ENCODE assay signal across 15 mouse cellular contexts in genomic region chr17:83307641-83308296, GRCm38 (mm10). TPM values are rescaled to one million over a fixed set of nuclear protein-coding genes. Genes with fewer than 3 reads are reported as not detected.
A peak's percentile ranks its signal among the peaks of the same experiment; 100 is the strongest.
DNase-seq lines count a peak whose midpoint lies in the region; ATAC-seq and TF ChIP-seq lines count a peak whose summit lies in the region.
"Had no signal": no experiment of that assay in that cellular context is flagged by ENCODE, and none has a peak within 500 bp of the region (broad histone marks: within the 10 kb centered on the region; RNA-seq: fewer than 3 reads in every experiment).

No protein-coding gene starts in this region.

- H3K36me3 ChIP-seq in liver, adult 2 months (ENCODE audit: control insufficient read depth, insufficient read depth, low read length) = no peaks in the 10 kb centered on the region
- no peaks in the 10 kb centered on the region for H3K36me3 ChIP-seq in liver, embryonic 12.5 days
- H3K36me3 ChIP-seq in intestine, embryonic 14.5 days (ENCODE audit: control insufficient read depth, insufficient read depth, low read length) = no peaks in the 10 kb centered on the region
- no peaks in the 10 kb centered on the region for H3K36me3 ChIP-seq in limb, embryonic 15.5 days
- H3K36me3 ChIP-seq in stomach, postnatal 0 days (ENCODE audit: control insufficient read depth, insufficient read depth, low read length) = no peaks in the 10 kb centered on the region
- H3K36me3 ChIP-seq: midbrain, embryonic 10.5 days had no signal

- no peaks in the 10 kb centered on the region for H3K9me3 ChIP-seq in liver, embryonic 12.5 days (replicated peaks)
- no peaks in the 10 kb centered on the region for H3K9me3 ChIP-seq in intestine, embryonic 14.5 days (ENCODE audit: control insufficient read depth, low read length)
- H3K9me3 ChIP-seq in limb, embryonic 15.5 days = no peaks in the 10 kb centered on the region
- no peaks in the 10 kb centered on the region for H3K9me3 ChIP-seq in stomach, postnatal 0 days (ENCODE audit: control insufficient read depth, low read length)
- H3K9me3 ChIP-seq: midbrain, embryonic 10.5 days had no signal

- H3K27me3 ChIP-seq in liver, adult 2 months (ENCODE audit: control insufficient read depth, insufficient read depth, low read length) = no peaks in the 10 kb centered on the region
- H3K27me3 ChIP-seq in liver, embryonic 12.5 days (replicated peaks) = peaks cover 31% of the 10 kb centered on the region
- no peaks in the 10 kb centered on the region for H3K27me3 ChIP-seq in intestine, embryonic 14.5 days (replicated peaks; ENCODE audit: control insufficient read depth, insufficient read depth, low read length)
- H3K27me3 ChIP-seq in limb, embryonic 15.5 days = no peaks in the 10 kb centered on the region
- no peaks in the 10 kb centered on the region for H3K27me3 ChIP-seq in stomach, postnatal 0 days (ENCODE audit: control insufficient read depth, insufficient read depth, low read length)

- H3K4me3 ChIP-seq in liver, adult 2 months (ENCODE audit: insufficient read depth, low read depth, low read length) = no peak overlapping the region
- H3K4me3 ChIP-seq in liver, embryonic 12.5 days = no peak overlapping the region
- no peak overlapping the region for H3K4me3 ChIP-seq in intestine, embryonic 14.5 days (ENCODE audit: low read depth, low read length)
- H3K4me3 ChIP-seq in limb, embryonic 15.5 days = no peak overlapping the region
- no peak overlapping the region for H3K4me3 ChIP-seq in stomach, postnatal 0 days (ENCODE audit: low read depth, low read length)
- H3K4me3 ChIP-seq: midbrain, embryonic 10.5 days had no signal

- no peaks in the 10 kb centered on the region for H3K79me2 ChIP-seq in liver, adult 2 months (ENCODE audit: control insufficient read depth, insufficient read depth, low read length)

- H3K27ac ChIP-seq in liver, adult 2 months (replicated peaks; ENCODE audit: insufficient read depth, low read depth, low read length) = peak overlapping the region; percentile 45; the same call in 1 of the 2 replicates
- H3K27ac ChIP-seq in liver, embryonic 12.5 days = no peak overlapping the region
- peak overlapping the region; percentile 59 for H3K27ac ChIP-seq in intestine, embryonic 14.5 days (ENCODE audit: low read depth)
- 0 out of 2 replicates have a peak overlapping the region, but pooled peaks have one; percentile 6 for H3K27ac ChIP-seq in limb, embryonic 15.5 days
- peak overlapping the region; percentile 92 for H3K27ac ChIP-seq in stomach, postnatal 0 days (replicated peaks)
- H3K27ac ChIP-seq: midbrain, embryonic 10.5 days had no signal

- no peak overlapping the region for H3K4me2 ChIP-seq in liver, embryonic 12.5 days
- no peak overlapping the region for H3K4me2 ChIP-seq in intestine, embryonic 14.5 days (ENCODE audit: low read length)
- H3K4me2 ChIP-seq in limb, embryonic 15.5 days = no peak overlapping the region
- H3K4me2 ChIP-seq in stomach, postnatal 0 days (replicated peaks; ENCODE audit: low read depth) = no peak overlapping the region
- H3K4me2 ChIP-seq: heart, embryonic 11.5 days had no signal

- 59% methylated on average over 11 of the region's 11 CpGs for WGBS in liver, adult 2 months
- WGBS in liver, embryonic 12.5 days (ENCODE audit: insufficient replicate concordance) = 55% methylated on average over 11 of the region's 11 CpGs
- WGBS in intestine, embryonic 14.5 days = 74% methylated on average over 11 of the region's 11 CpGs
- 23% methylated on average over 11 of the region's 11 CpGs for WGBS in limb, embryonic 15.5 days
- 47% methylated on average over 11 of the region's 11 CpGs for WGBS in stomach, postnatal 0 days

- TF ChIP-seq EP300 in stomach, postnatal 0 days (optimal IDR thresholded peaks at IDR 0.05) = no peak

- no peak for TF ChIP-seq POLR2A in liver, adult 2 months (IDR thresholded peaks at IDR 0.05; ENCODE audit: extremely low read depth, insufficient read depth, low read length)

- peak; percentile 74 for DNase-seq in liver, adult 2 months (ENCODE audit: extremely low read depth, low read depth, low spot score)
- DNase-seq in intestine, embryonic 14.5 days (ENCODE audit: low spot score) = no peak
- DNase-seq in stomach, postnatal 0 days (ENCODE audit: low spot score) = peak; percentile 65
- DNase-seq in left cerebral cortex, adult 9 months (ENCODE audit: low spot score in 2 of 2) = no peak
- DNase-seq in right cerebral cortex, postnatal 25 days = no peak
- no peak for DNase-seq in right cerebral cortex, postnatal 4 days
- DNase-seq: cerebellum, adult 2 months; kidney, postnatal 10 days; layer of hippocampus, adult 9-11 months; spleen, adult 18-20 months had no signal

- H3K4me1 ChIP-seq in liver, adult 2 months (ENCODE audit: control insufficient read depth, insufficient read depth, low read length) = peaks cover 10% of the 10 kb centered on the region
- H3K4me1 ChIP-seq in liver, embryonic 12.5 days = peaks cover 35% of the 10 kb centered on the region
- H3K4me1 ChIP-seq in intestine, embryonic 14.5 days (replicated peaks; ENCODE audit: control insufficient read depth, insufficient read depth, low read length) = peaks cover 21% of the 10 kb centered on the region
- peaks cover 36% of the 10 kb centered on the region for H3K4me1 ChIP-seq in limb, embryonic 15.5 days
- 0 out of 2 replicates have a peak, but pooled peaks cover 3% of the 10 kb centered on the region for H3K4me1 ChIP-seq in stomach, postnatal 0 days (replicated peaks; ENCODE audit: control insufficient read depth, insufficient read depth)

- TF ChIP-seq CTCF in liver, adult 2 months (IDR thresholded peaks at IDR 0.05; ENCODE audit: low read depth, low read length) = no peak
- TF ChIP-seq CTCF in stomach, postnatal 0 days (IDR thresholded peaks at IDR 0.05; ENCODE audit: low read depth) = no peak

- no peak for ATAC-seq in liver, embryonic 12.5 days
- peak; percentile 61; the same call in 1 of the 2 replicates for ATAC-seq in intestine, embryonic 14.5 days (replicated peaks; ENCODE audit: low FRiP score, low TSS enrichment, low read depth)
- ATAC-seq in limb, embryonic 15.5 days (ENCODE audit: insufficient number of reproducible peaks, low FRiP score, low TSS enrichment, low read depth) = no peak
- ATAC-seq in stomach, postnatal 0 days (ENCODE audit: low FRiP score, low TSS enrichment) = peak; percentile 85
- ATAC-seq: forebrain, embryonic 14.5 days had no signal

- no peak overlapping the region for H3K9ac ChIP-seq in liver, adult 2 months (ENCODE audit: low read depth, low read length)
- no peak overlapping the region for H3K9ac ChIP-seq in liver, embryonic 12.5 days
- H3K9ac ChIP-seq in intestine, embryonic 14.5 days (ENCODE audit: low read length) = no peak overlapping the region
- no peak overlapping the region for H3K9ac ChIP-seq in limb, embryonic 15.5 days
- H3K9ac ChIP-seq in stomach, postnatal 0 days (ENCODE audit: low read length) = no peak overlapping the region

RNA-seq across cellular contexts. Expression of gene Eml4, which starts 43.0 kb away (rescaled TPM):
- total RNA-seq in liver, adult 2 months (2014; rRNA removed) = 8.1 and 8.9 TPM in 2 replicates
- 3.2 and 4.1 TPM in 2 replicates for polyA plus RNA-seq in liver, adult 2 months (2012; rRNA removed)
- 13.5 and 15.1 TPM in 2 replicates for polyA plus RNA-seq in liver, embryonic 12.5 days (2016; fragmentation: Nextera tagmentation; extraction: Ambion mirVana)
- 52.5 and 52.9 TPM in 2 replicates for polyA plus RNA-seq in intestine, embryonic 14.5 days (2014; fragmentation: Nextera tagmentation; extraction: Ambion mirVana)
- 23.8 and 28.1 TPM in 2 replicates for polyA plus RNA-seq in limb, embryonic 15.5 days (2015; fragmentation: Nextera tagmentation; extraction: Ambion mirVana)
- 10.9 and 11.5 TPM in 2 replicates for polyA plus RNA-seq in stomach, postnatal 0 days (2015; fragmentation: Nextera tagmentation; extraction: Ambion mirVana)

Comparison
In these comparisons a context has a peak if more than half of its experiments do, and no peak if none do; other contexts are left out.
1. DNase-seq: peak in liver, adult 2 months (single experiment) and stomach, postnatal 0 days (single experiment); none in intestine, embryonic 14.5 days (single experiment), left cerebral cortex, adult 9 months (0 of 2), right cerebral cortex, postnatal 25 days (single experiment) and right cerebral cortex, postnatal 4 days (single experiment).
2. ATAC-seq: peak in intestine, embryonic 14.5 days (single experiment) and stomach, postnatal 0 days (single experiment); none in liver, embryonic 12.5 days (single experiment) and limb, embryonic 15.5 days (single experiment).